ENCODE assay signal across 13 mouse cellular contexts in the genomic region with DNA sequence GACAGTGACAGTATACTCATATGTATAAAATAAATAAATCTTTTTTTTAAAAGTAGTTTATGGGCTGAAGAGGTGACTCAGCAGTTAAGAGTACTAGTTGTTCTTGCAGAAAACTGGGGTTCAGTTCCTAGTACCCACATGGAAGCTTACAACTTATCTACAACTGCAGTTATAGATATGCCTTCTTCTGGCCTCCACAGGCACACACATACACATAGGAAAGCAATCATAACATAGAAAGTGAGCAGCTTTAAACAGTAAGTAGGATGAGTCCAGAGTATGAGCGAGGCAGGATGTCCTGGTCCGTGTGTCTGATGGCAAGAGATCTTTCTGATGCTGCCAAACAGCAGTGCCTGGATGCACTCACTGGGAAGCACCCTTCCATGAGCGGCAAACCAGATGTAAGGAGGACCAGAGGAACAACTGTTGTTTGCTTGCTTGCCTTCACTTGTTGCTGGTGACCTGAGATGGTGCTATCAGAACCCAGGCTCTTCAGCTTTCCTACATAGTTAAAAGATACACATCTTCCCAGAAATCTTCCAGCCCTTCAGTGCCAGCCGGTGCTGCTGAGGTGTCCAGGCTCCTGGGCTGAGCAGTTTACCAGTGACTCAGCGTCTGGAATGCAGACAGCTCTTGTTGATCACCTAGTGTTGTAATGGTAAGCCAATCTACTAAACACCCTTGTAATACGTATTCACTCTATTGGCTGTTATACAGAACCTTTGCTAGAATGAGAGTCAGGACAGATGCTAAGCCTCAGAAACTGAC.
A peak's percentile ranks its signal among the peaks of the same experiment; 100 is the strongest.
DNase-seq lines count a peak whose midpoint lies in the region; ATAC-seq and TF ChIP-seq lines count a peak whose summit lies in the region.
"Had no signal": no experiment of that assay in that cellular context is flagged by ENCODE, and none has a peak within 500 bp of the region (broad histone marks: within the 10 kb centered on the region; RNA-seq: fewer than 3 reads in every experiment).

No protein-coding gene starts in this region.

- no peak overlapping the region for H3K4me2 ChIP-seq in hindbrain, postnatal 0 days (ENCODE audit: low read depth, low read length)
- no peak overlapping the region for H3K4me2 ChIP-seq in hindbrain, embryonic 12.5 days (replicated peaks)
- H3K4me2 ChIP-seq in stomach, embryonic 15.5 days, result no peak overlapping the region
- H3K4me2 ChIP-seq: hindbrain, embryonic 13.5 days had no signal

- no peaks in the 10 kb centered on the region for H3K9me3 ChIP-seq in hindbrain, postnatal 0 days (ENCODE audit: low read length)
- H3K9me3 ChIP-seq in hindbrain, embryonic 12.5 days (replicated peaks), result no peaks in the 10 kb centered on the region
- no peaks in the 10 kb centered on the region for H3K9me3 ChIP-seq in stomach, embryonic 15.5 days
- H3K9me3 ChIP-seq: hindbrain, embryonic 13.5 days had no signal

- no peak overlapping the region for H3K4me3 ChIP-seq in hindbrain, postnatal 0 days (ENCODE audit: low read length)
- no peak overlapping the region for H3K4me3 ChIP-seq in hindbrain, embryonic 12.5 days
- H3K4me3 ChIP-seq in stomach, embryonic 15.5 days (replicated peaks), result no peak overlapping the region
- H3K4me3 ChIP-seq: hindbrain, embryonic 13.5 days had no signal

- no peaks in the 10 kb centered on the region for H3K4me1 ChIP-seq in hindbrain, postnatal 0 days (ENCODE audit: insufficient read depth, low read length)
- H3K4me1 ChIP-seq in hindbrain, embryonic 12.5 days, result no peaks in the 10 kb centered on the region
- H3K4me1 ChIP-seq in stomach, embryonic 15.5 days, result no peaks in the 10 kb centered on the region
- H3K4me1 ChIP-seq: hindbrain, embryonic 13.5 days had no signal

- H3K27ac ChIP-seq in hindbrain, postnatal 0 days, result no peak overlapping the region
- no peak overlapping the region for H3K27ac ChIP-seq in hindbrain, embryonic 12.5 days
- H3K27ac ChIP-seq in stomach, embryonic 15.5 days, result no peak overlapping the region
- H3K27ac ChIP-seq: hindbrain, embryonic 13.5 days had no signal

- peaks cover 16% of the 10 kb centered on the region; the same call in 1 of the 2 replicates for H3K36me3 ChIP-seq in hindbrain, postnatal 0 days (ENCODE audit: insufficient read depth, low read length)
- H3K36me3 ChIP-seq in hindbrain, embryonic 12.5 days, result peaks cover 12% of the 10 kb centered on the region
- H3K36me3 ChIP-seq in stomach, embryonic 15.5 days, result peaks cover 15% of the 10 kb centered on the region

- TF ChIP-seq CTCF in hindbrain, postnatal 0 days (IDR thresholded peaks at IDR 0.05; ENCODE audit: low read depth), result no peak

- no peaks in the 10 kb centered on the region for H3K27me3 ChIP-seq in hindbrain, postnatal 0 days (ENCODE audit: insufficient read depth, low read length)
- H3K27me3 ChIP-seq in hindbrain, embryonic 12.5 days, result no peaks in the 10 kb centered on the region
- H3K27me3 ChIP-seq in stomach, embryonic 15.5 days (replicated peaks), result no peaks in the 10 kb centered on the region
- H3K27me3 ChIP-seq: hindbrain, embryonic 13.5 days had no signal

- no peak for DNase-seq in hindbrain, postnatal 0 days (ENCODE audit: low spot score)
- DNase-seq in NIH3T3 (ENCODE audit: low read depth) (peak; percentile 17), liver (peak; percentile 65)
- DNase-seq in urinary bladder, postnatal 25 days (ENCODE audit: low spot score), result no peak
- DNase-seq in layer of hippocampus, adult 8-10 months (ENCODE audit: low spot score in 2 of 2), result no peak
- DNase-seq: adrenal gland, adult 8-10 months; kidney, adult 9 months; right cerebral cortex, postnatal 14 days; thymus, adult 18-20 months had no signal

- no peak overlapping the region for H3K9ac ChIP-seq in hindbrain, postnatal 0 days (replicated peaks; ENCODE audit: low read length)
- H3K9ac ChIP-seq in hindbrain, embryonic 12.5 days, result no peak overlapping the region
- no peak overlapping the region for H3K9ac ChIP-seq in stomach, embryonic 15.5 days
- H3K9ac ChIP-seq: hindbrain, embryonic 13.5 days had no signal

- ATAC-seq in hindbrain, postnatal 0 days, result peak; percentile 44; the same call in 1 of the 2 replicates
- ATAC-seq in hindbrain, embryonic 12.5 days (ENCODE audit: low FRiP score), result no peak
- peak; percentile 78 for ATAC-seq in stomach, embryonic 15.5 days (ENCODE audit: insufficient read depth, low FRiP score, low read depth)
- ATAC-seq: CD4-positive, CD25-positive, alpha-beta regulatory T cell, adult 4 months had no signal

- 82% methylated on average over 6 of the region's 6 CpGs for WGBS in hindbrain, postnatal 0 days
- 82% methylated on average over 6 of the region's 6 CpGs for WGBS in hindbrain, embryonic 12.5 days
- 74% methylated on average over 6 of the region's 6 CpGs for WGBS in stomach, embryonic 15.5 days

Comparison
In these comparisons a context has a peak if more than half of its experiments do, and no peak if none do; other contexts are left out.
1. DNase-seq: peak in NIH3T3 (single experiment) and liver (single experiment); none in hindbrain, postnatal 0 days (single experiment), urinary bladder, postnatal 25 days (single experiment) and layer of hippocampus, adult 8-10 months (0 of 2).